In genomic region chr10:117377431-117378290, GRCm38 (mm10) we compare ENCODE assay signal across 8 mouse cellular contexts. TPM values are rescaled to one million over a fixed set of nuclear protein-coding genes. Genes with fewer than 3 reads are reported as not detected.
DNase-seq lines count a peak whose midpoint lies in the region; ATAC-seq lines count a peak whose summit lies in the region.

No protein-coding gene starts in this region.

- no peaks in the 10 kb centered on the region for H3K36me3 ChIP-seq in kidney, embryonic 15.5 days
- H3K36me3 ChIP-seq in hindbrain, embryonic 13.5 days = no peaks in the 10 kb centered on the region
- H3K36me3 ChIP-seq in midbrain, embryonic 13.5 days = no peaks in the 10 kb centered on the region

- peak overlapping the region; percentile 64 for H3K4me2 ChIP-seq in kidney, embryonic 15.5 days
- H3K4me2 ChIP-seq in hindbrain, embryonic 13.5 days = peak overlapping the region; percentile 61
- H3K4me2 ChIP-seq in midbrain, embryonic 13.5 days (replicated peaks) = peak overlapping the region; percentile 64

- no peaks in the 10 kb centered on the region for H3K9me3 ChIP-seq in kidney, embryonic 15.5 days (replicated peaks)
- H3K9me3 ChIP-seq in hindbrain, embryonic 13.5 days = no peaks in the 10 kb centered on the region
- no peaks in the 10 kb centered on the region for H3K9me3 ChIP-seq in midbrain, embryonic 13.5 days

- H3K27ac ChIP-seq in kidney, embryonic 15.5 days = no peak overlapping the region
- peak overlapping the region; percentile 98 for H3K27ac ChIP-seq in hindbrain, embryonic 13.5 days
- peak overlapping the region; percentile 97 for H3K27ac ChIP-seq in midbrain, embryonic 13.5 days

- peak overlapping the region; percentile 100 for H3K9ac ChIP-seq in kidney, embryonic 15.5 days
- H3K9ac ChIP-seq in hindbrain, embryonic 13.5 days = peak overlapping the region; percentile 100
- H3K9ac ChIP-seq in midbrain, embryonic 13.5 days (replicated peaks) = peak overlapping the region; percentile 99

- WGBS in kidney, embryonic 15.5 days = 16% methylated on average over 16 of the region's 16 CpGs
- WGBS in hindbrain, embryonic 13.5 days = 23% methylated on average over 16 of the region's 16 CpGs
- WGBS in midbrain, embryonic 13.5 days = 9% methylated on average over 16 of the region's 16 CpGs

- no peak for ATAC-seq in kidney, embryonic 15.5 days (replicated peaks; ENCODE audit: low FRiP score)
- ATAC-seq in activated CD4-positive, CD25-positive, alpha-beta regulatory T cell, adult 4 months = peak; percentile 15
- ATAC-seq in hindbrain, embryonic 13.5 days (ENCODE audit: low FRiP score) = no peak
- ATAC-seq in midbrain, embryonic 13.5 days = no peak
- ATAC-seq in frontal cortex, adult (ENCODE audit: low TSS enrichment) = no peak

- H3K4me3 ChIP-seq in kidney, embryonic 15.5 days (replicated peaks) = peak overlapping the region; percentile 94
- peak overlapping the region; percentile 95 for H3K4me3 ChIP-seq in hindbrain, embryonic 13.5 days
- peak overlapping the region; percentile 90 for H3K4me3 ChIP-seq in midbrain, embryonic 13.5 days (replicated peaks)

- no peaks in the 10 kb centered on the region for H3K27me3 ChIP-seq in kidney, embryonic 15.5 days
- H3K27me3 ChIP-seq in hindbrain, embryonic 13.5 days = no peaks in the 10 kb centered on the region
- H3K27me3 ChIP-seq in midbrain, embryonic 13.5 days = no peaks in the 10 kb centered on the region

- H3K4me1 ChIP-seq in kidney, embryonic 15.5 days = peaks cover 18% of the 10 kb centered on the region
- peaks cover 25% of the 10 kb centered on the region for H3K4me1 ChIP-seq in hindbrain, embryonic 13.5 days (replicated peaks)
- peaks cover 26% of the 10 kb centered on the region for H3K4me1 ChIP-seq in midbrain, embryonic 13.5 days (replicated peaks)

- no peak for DNase-seq in kidney, adult 11 months
- no peak for DNase-seq in thymus, postnatal 14 days
- no peak for DNase-seq in left cerebral cortex, adult 8-10 months (ENCODE audit: low spot score in 2 of 2)

RNA-seq across cellular contexts. Expression of gene Cpsf6, which starts 2.2 kb away (rescaled TPM):
- 164 and 169 TPM in 2 replicates for polyA plus RNA-seq in kidney, embryonic 15.5 days (2015; fragmentation: Nextera tagmentation; extraction: Ambion mirVana)
- polyA plus RNA-seq in activated CD4-positive, CD25-positive, alpha-beta regulatory T cell, adult 4 months (2017; shearing (Covaris generic)) = 100 to 1,000 TPM; 109 to 110 TPM
- 177 and 179 TPM in 2 replicates for polyA plus RNA-seq in hindbrain, embryonic 13.5 days (2015; fragmentation: Nextera tagmentation; extraction: Ambion mirVana)
- 203 and 210 TPM in 2 replicates for polyA plus RNA-seq in midbrain, embryonic 13.5 days (2015; fragmentation: Nextera tagmentation; extraction: Ambion mirVana)
- total RNA-seq in left cerebral cortex, adult 8-10 months (2022) = 100 to 1,000 TPM in 2 of 4 experiments, 10 to 100 TPM in 2; 86.2 to 103 (median 96.1) TPM
